Mouse (Mus musculus) neural tube, embryonic 14.5 days (tissue): ENCODE measurements around the gene Fam50a. TPM values are rescaled to one million over a fixed set of nuclear protein-coding genes. Genes with fewer than 3 reads are reported as not detected.

Experiments used
- ATAC-seq: fragments of 200-750 bp; cut with Nextera tagmentation; 2 replicates; pipeline ENCODE4 v1.8.0; 2017; ENCODE audit warnings: low read depth, mild to moderate bottlenecking, moderate TSS enrichment, moderate library complexity
- H3K27ac ChIP-seq: fragments of 300-500 bp; sonication (generic); 2 replicates; pipeline ENCODE4 v1.5.1; 2014; ENCODE audit warnings: low read depth, mild to moderate bottlenecking, control low read depth, low read length, moderate library complexity, mixed read lengths
- H3K27me3 ChIP-seq: fragments of 300-500 bp; sonication (generic); 2 replicates; pipeline ENCODE4 v1.6.1; 2014; ENCODE audit warnings: low read length; ENCODE audit not compliant: control insufficient read depth, insufficient read depth
- H3K36me3 ChIP-seq: fragments of 300-500 bp; sonication (generic); 2 replicates; pipeline ENCODE4 v1.6.1; 2014; ENCODE audit warnings: low read length, mixed read lengths; ENCODE audit not compliant: control insufficient read depth, insufficient read depth
- H3K4me1 ChIP-seq: fragments of 300-500 bp; sonication (generic); 2 replicates; pipeline ENCODE4 v1.6.1; 2014; ENCODE audit warnings: low read length; ENCODE audit not compliant: control insufficient read depth, insufficient read depth
- H3K4me2 ChIP-seq: fragments of 300-500 bp; sonication (generic); 2 replicates; pipeline ENCODE4 v1.6.1; 2014; ENCODE audit warnings: mild to moderate bottlenecking, low read depth, low read length, control low read depth
- H3K4me3 ChIP-seq: fragments of 300-500 bp; sonication (generic); 2 replicates; pipeline ENCODE4 v1.5.1; 2014; ENCODE audit warnings: low read depth, low read length, control low read depth, mixed read lengths
- H3K9ac ChIP-seq: fragments of 300-500 bp; sonication (generic); replicated peaks from 2 replicates; pipeline ENCODE4 v1.6.1; 2014; ENCODE audit warnings: low read depth, mild to moderate bottlenecking, control low read depth, low read length, mixed read lengths
- H3K9me3 ChIP-seq: fragments of 300-500 bp; sonication (generic); 2 replicates; pipeline ENCODE4 v1.6.1; 2016; ENCODE audit warnings: low read length; ENCODE audit not compliant: control insufficient read depth
- WGBS: fragments of 180-500 bp; shearing (Covaris S2); extraction: QIAGEN DNeasy Blood & Tissue Kit; methylation state at CpG from one replicate; pipeline ENCODE4 v1.1.7; 2014; 5-methylcytosine and 5-hydroxymethylcytosine counted together
- polyA plus RNA-seq: library from polyadenylated mRNA; unstranded; fragments of >200 nt; fragmentation: Nextera tagmentation; extraction: Ambion mirVana; gene quantifications from 2 replicates; pipeline ENCODE4 v1.2.1, GENCODE M21; 2014

Fam50a gene
- polyA plus RNA-seq, 1 experiment from 2014 or later: 50.4 TPM

DNA sequence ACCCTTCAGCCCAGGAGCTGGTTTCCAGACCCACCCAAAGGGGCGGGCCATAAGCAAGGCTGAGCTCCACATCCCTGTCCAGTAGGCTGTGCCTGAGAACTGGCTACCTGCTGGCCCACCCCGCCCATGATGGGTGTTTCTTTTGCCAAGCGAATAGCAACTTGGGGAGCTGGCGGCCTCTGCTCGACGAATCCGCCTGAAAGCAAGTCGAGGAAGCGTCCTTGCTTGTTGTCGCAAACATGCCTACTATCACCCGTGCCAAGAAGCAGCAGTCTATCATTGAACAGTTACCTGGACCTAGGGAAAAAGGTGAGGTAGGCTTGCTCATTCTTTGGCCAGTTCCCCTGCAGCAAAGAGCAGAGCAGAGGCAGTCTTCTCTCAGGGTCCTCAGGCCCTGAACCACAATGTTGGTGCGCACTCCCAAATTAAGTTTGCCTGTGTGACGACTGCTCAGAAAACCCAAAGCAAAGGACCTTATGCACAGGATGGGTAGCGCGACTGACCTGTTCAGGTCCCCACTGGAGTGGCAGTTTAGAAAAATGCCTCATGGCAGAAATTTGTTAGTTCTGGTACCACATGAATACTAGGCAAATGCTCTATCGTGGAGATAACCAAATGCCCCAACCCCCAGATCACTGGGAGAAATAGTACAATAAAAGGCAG lies 31.0 kb upstream of the Fam50a start, which contains the start of the genes Taz and Dnase1l1:
Gene Taz, plus strand, starts transcription at position 181 of the 663 bp plus-strand sequence.
Gene Dnase1l1, minus strand, starts transcription at position 606 of the 663 bp plus-strand sequence.
- 8% methylated on average over 15 of the region's 16 CpGs for WGBS

DNA sequence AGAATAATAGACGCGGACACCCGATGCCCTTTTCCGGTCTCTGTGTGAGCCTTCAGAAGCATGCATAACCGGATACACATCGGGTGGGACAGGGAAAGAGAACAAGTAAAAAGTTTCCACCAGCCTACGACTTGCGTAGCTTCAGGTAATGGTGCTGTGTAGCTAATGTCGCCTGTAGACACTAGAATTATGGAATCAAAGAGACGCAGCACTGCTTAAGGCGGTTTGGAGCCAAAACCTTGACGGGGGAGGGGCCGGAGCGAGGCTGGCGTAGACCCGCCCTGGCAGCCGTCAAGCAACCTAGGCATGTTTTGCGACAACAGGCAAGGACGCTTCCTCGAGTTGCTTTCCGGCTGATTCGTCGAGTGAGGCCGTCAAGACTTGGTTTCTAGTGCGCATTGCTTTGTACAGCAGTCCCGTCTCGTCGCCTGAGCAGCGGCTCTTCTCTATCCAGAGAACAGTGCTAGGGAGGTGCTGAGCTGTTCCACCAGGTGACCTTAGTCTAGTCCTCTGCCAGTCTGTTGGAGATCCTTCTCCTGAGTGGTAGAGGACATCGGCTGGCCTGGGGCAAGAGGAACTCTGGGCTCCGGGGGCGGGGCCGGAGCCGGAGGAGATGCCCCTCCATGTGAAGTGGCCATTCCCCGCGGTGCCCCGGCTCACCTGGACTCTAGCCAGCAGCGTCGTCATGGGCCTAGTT lies 30.3 kb upstream of the Fam50a start:
- 0 out of 2 replicates have a peak, but pooled peaks cover 3% of the 10 kb centered on the region for H3K4me1 ChIP-seq
- H3K27ac ChIP-seq: peak overlapping the region; percentile 78
- 16% methylated on average over 39 of the region's 39 CpGs for WGBS
- no peaks in the 10 kb centered on the region for H3K27me3 ChIP-seq
- H3K9me3 ChIP-seq: no peaks in the 10 kb centered on the region
- peak overlapping the region; percentile 50 for H3K4me3 ChIP-seq
- peak overlapping the region; percentile 72 for H3K4me2 ChIP-seq
- H3K36me3 ChIP-seq: no peaks in the 10 kb centered on the region
- ATAC-seq: peak; percentile 87
- peak overlapping the region; percentile 70 for H3K9ac ChIP-seq

More for the DNA sequence above, 31.0 kb upstream of the Fam50a start, which contains the start of the genes Taz and Dnase1l1:
- Histone ChIP-seq H3K9me3 (no peaks in the 10 kb centered on the region), H3K27me3 (no peaks in the 10 kb centered on the region), H3K36me3 (no peaks in the 10 kb centered on the region), H3K9ac (peak within 1 kb of the TSS; percentile 70), H3K27ac (peak within 1 kb of the TSS; percentile 78), H3K4me1 (0 out of 2 replicates have a peak, but pooled peaks cover 3% of the 10 kb centered on the region), H3K4me3 (peak within 1 kb of the TSS; percentile 50), H3K4me2 (peak within 1 kb of the TSS; percentile 72)
- peak; percentile 52; the same call in 1 of the 2 replicates for ATAC-seq

DNA sequence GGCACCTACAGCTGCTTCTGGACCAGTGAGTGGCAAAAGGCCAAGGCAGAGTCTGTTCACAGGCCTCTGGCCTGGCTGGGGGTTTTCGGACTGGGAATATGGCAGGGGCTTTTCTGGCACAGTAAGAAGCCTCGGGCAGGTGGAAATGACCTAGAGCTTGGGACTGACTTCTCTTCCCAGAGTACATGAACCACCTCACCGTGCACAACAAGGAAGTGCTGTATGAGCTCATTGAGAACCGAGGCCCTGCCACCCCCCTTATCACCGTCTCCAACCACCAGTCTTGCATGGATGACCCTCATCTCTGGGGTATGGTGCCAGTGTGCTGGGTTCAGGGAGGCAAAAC lies 29.8 kb upstream of the Fam50a start:
- peak overlapping the region; percentile 72 for H3K4me2 ChIP-seq
- H3K36me3 ChIP-seq: no peaks in the 10 kb centered on the region
- H3K9me3 ChIP-seq: no peaks in the 10 kb centered on the region
- ATAC-seq: peak; percentile 33
- peak overlapping the region; percentile 70 for H3K9ac ChIP-seq
- H3K4me1 ChIP-seq: 0 out of 2 replicates have a peak, but pooled peaks cover 3% of the 10 kb centered on the region
- peak overlapping the region; percentile 78 for H3K27ac ChIP-seq
- H3K27me3 ChIP-seq: no peaks in the 10 kb centered on the region
- peak overlapping the region; percentile 50 for H3K4me3 ChIP-seq
- WGBS: 58% methylated on average over 5 of the region's 5 CpGs

DNA sequence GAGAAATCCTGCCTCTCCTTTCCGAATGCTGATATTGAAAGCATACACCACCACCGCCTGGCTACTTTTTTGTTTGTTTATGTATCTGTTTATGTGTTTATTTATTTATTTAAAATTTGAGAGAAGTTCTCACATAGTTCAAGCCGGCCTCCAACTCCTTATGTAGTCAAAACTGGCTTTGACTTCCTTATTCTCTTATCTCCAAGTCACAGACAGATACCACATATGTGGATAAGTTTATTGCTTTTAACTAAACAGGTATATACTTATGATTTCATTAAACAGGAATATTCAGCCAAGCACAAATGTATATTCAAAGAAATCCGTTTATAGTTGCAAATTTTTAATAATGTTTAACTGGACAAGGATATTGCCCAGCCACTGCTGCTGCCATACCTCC lies 19.4 kb upstream of the Fam50a start:
- no peak overlapping the region for H3K27ac ChIP-seq
- H3K9ac ChIP-seq: no peak overlapping the region
- ATAC-seq: no peak
- no peak overlapping the region for H3K4me2 ChIP-seq
- no peaks in the 10 kb centered on the region for H3K4me1 ChIP-seq
- H3K9me3 ChIP-seq: no peaks in the 10 kb centered on the region
- no peaks in the 10 kb centered on the region for H3K27me3 ChIP-seq
- no peak overlapping the region for H3K4me3 ChIP-seq
- 75% methylated on average over 4 of the region's 4 CpGs for WGBS
- H3K36me3 ChIP-seq: no peaks in the 10 kb centered on the region

DNA sequence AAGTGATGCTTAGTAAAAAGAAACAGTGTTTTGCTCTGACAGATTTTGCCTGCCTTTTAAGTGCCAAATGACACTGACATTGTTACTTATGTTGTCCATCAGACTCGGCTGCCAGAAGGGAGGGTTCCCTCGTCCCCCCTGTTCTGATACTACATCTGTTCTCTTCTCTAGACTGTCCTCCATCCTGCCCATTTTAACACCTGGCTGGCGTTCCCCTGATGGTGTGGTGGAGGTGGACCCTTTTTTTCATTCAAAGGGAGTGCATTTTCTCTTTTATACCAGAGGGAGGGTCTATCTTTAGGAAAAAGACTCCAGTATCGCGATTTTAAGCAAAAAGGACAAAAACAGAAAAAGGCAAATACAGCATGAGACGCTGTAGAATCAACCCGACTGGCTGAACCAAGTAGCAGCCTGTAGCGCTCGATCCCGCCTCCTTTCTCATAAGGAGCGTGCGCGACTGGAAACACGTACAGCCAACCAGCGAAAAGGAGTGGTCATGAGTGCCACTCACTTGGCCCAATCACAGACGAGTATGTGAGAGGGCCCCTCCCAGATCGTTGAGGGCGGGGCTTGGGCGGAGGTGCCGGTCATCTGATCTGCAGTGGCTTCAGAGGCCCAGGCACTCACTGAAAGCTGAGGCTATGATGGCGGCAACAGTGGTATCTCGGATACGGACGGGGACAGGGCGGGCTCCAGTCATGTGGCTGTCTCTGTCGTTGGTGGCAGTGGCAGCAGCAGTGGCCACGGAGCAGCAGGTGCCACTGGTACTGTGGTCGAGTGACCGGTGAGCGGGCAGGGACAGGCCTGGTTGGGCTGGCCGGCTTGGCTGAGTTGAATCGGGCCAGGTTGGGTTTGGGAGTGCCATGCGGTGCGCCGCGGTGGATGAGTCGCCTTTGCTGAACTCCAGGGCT lies 16.0 kb upstream of the Fam50a start, which contains the start of gene Atp6ap1:
Gene Atp6ap1, plus strand, starts transcription at position 560 of the 911 bp plus-strand sequence.
- peak within 1 kb of the TSS; percentile 65 for H3K4me2 ChIP-seq
- H3K36me3 ChIP-seq: peaks cover 7% of the 10 kb centered on the region
- H3K4me1 ChIP-seq: no peaks in the 10 kb centered on the region
- peak; percentile 99 for ATAC-seq
- 15% methylated on average over 37 of the region's 37 CpGs for WGBS
- no peaks in the 10 kb centered on the region for H3K27me3 ChIP-seq
- H3K4me3 ChIP-seq: peak within 1 kb of the TSS; percentile 53
- peak within 1 kb of the TSS; percentile 63 for H3K27ac ChIP-seq
- H3K9me3 ChIP-seq: no peaks in the 10 kb centered on the region
- H3K9ac ChIP-seq: peak within 1 kb of the TSS; percentile 72

DNA sequence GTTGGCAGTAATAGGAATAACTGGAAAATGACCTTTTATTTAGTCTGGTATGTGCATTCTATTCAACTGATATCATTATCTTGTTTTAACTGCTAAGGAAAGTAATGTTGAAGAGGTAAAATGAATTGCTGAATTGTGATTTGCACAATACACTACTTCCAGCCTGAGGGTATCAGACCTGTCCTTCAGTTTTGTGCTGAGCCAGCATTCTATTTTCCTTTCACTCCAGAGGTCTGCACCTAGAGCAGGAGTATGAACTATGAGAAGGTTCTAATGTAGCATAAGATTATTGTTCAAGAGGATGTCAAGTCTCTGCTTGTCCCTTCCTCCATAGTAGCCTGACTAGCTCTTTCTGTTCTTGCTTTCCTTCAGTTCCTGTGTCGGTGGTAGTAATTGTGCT lies 14.5 kb upstream of the Fam50a start:
- no peak overlapping the region for H3K4me2 ChIP-seq
- 80% methylated on average over 1 of the region's 1 CpGs for WGBS

DNA sequence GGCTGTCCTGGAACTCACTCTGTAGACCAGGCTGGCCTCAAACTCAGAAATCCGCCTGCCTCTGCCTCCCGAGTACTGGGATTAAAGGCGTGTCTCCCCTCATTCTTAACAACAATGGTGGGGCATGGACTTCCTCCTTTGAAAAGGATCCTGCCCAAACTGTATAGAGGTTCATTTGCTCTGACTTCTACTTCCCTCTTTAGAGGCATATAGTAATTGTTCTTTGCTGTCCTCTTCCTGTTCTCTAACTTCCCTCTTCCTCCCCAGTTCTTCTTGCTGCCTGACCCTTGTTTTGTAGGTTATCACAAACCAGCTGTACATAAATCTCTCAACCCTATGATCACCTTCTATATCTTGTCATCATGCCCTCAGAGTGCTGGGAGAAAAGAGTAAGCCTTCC lies 13.1 kb upstream of the Fam50a start:
- no peaks in the 10 kb centered on the region for H3K9me3 ChIP-seq
- H3K4me3 ChIP-seq: no peak overlapping the region
- no peaks in the 10 kb centered on the region for H3K4me1 ChIP-seq
- no peak overlapping the region for H3K4me2 ChIP-seq
- 83% methylated on average over 3 of the region's 3 CpGs for WGBS
- no peak overlapping the region for H3K9ac ChIP-seq
- no peaks in the 10 kb centered on the region for H3K27me3 ChIP-seq
- H3K27ac ChIP-seq: no peak overlapping the region
- peaks cover 16% of the 10 kb centered on the region for H3K36me3 ChIP-seq
- ATAC-seq: no peak

More for the DNA sequence above, 14.5 kb upstream of the Fam50a start:
- H3K27ac ChIP-seq: no peak overlapping the region
- H3K4me3 ChIP-seq: no peak overlapping the region
- H3K9ac ChIP-seq: no peak overlapping the region
- no peaks in the 10 kb centered on the region for H3K9me3 ChIP-seq
- H3K27me3 ChIP-seq: no peaks in the 10 kb centered on the region
- peaks cover 12% of the 10 kb centered on the region for H3K36me3 ChIP-seq
- H3K4me1 ChIP-seq: no peaks in the 10 kb centered on the region
- no peak for ATAC-seq

DNA sequence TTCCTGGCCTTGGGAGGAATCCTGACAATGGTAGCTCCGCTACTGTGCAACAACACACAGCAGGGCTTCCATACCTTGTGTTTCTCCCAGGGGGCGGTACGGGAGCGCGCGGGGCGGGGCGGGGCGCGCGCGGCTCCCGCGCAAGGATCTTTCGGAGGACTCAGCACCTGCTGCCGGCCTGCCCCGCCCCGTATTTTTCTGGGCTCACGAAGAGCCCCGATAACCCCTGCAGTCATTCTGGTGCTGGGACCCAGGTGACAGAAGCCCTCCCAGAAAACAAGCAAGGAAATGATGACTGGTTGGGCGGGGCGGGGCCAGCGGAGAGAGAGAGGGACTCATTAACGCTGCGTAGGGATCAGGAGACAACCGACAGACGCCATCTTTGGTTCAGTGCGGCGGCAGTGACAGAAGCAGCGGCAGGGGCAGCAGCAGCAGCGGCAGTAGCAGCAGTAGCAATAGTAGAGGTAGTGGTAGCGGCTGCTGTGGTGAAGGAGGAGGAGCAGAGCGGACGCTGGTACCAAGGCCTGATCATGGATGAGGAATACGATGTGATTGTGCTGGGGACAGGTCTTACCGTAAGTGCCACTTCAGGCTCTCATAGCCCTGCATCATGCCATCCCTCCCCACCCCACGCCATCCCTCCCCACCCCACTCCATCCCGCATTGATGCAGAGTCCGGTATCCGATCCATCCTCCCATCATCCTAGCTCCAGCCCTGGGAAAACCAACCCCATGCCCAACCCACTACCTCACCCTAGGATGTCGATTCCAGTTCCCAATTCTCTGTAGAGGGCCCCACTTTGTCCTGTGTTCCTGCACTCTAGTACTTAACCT lies 7.7 kb upstream of the Fam50a start, which contains the start of gene Gdi1:
Gene Gdi1, plus strand, starts transcription at position 132 of the 834 bp plus-strand sequence.
- peak; percentile 83 for ATAC-seq
- peaks cover 22% of the 10 kb centered on the region for H3K36me3 ChIP-seq
- 17% methylated on average over 40 of the region's 41 CpGs for WGBS

More for the DNA sequence above, 7.7 kb upstream of the Fam50a start, which contains the start of gene Gdi1:
- Histone ChIP-seq H3K4me3 (peak within 1 kb of the TSS; percentile 35), H3K27ac (peak within 1 kb of the TSS; percentile 96), H3K27me3 (no peaks in the 10 kb centered on the region), H3K4me1 (no peaks in the 10 kb centered on the region; the same call in 1 of the 2 replicates), H3K9ac (peak within 1 kb of the TSS; percentile 58), H3K4me2 (peak within 1 kb of the TSS; percentile 63), H3K9me3 (no peaks in the 10 kb centered on the region)
